8 mouse cellular contexts compared by ENCODE assay signal in the genomic region with DNA sequence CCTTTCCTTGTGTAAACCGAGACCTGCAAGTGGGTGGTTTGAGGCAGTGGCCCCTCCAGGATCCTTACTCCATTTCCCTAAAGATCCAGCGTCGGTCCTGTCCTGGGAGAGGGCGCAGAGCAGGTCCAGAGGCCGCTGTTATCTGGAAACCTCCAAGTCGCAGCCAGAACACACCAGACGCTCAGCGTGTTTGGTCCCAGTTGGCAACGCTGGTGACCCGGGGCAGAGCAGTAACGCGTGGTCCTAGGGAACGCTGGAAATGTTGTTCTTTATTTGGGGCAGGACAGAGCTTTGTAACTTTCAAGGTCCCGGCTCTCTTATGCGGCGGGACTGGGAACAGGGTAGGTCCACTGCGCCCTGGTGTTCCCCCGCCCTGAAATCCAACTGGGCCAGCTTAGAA. TPM values are rescaled to one million over a fixed set of nuclear protein-coding genes. Genes with fewer than 3 reads are reported as not detected.
DNase-seq lines count a peak whose midpoint lies in the region; ATAC-seq and TF ChIP-seq lines count a peak whose summit lies in the region.

No protein-coding gene starts in this region.

- H3K4me2 ChIP-seq in kidney, embryonic 14.5 days (replicated peaks; ENCODE audit: low read depth, low read length), result peak overlapping the region; percentile 93
- H3K4me2 ChIP-seq in forebrain, postnatal 0 days (ENCODE audit: low read depth), result peak overlapping the region; percentile 98
- H3K4me2 ChIP-seq in liver, embryonic 14.5 days (ENCODE audit: low read depth), result peak overlapping the region; percentile 100

- POLR2A ChIA-PET in Patski (lab: Charles Lee), result interaction anchor here (0.8 to 1.8 kb wide), 6 partner anchors 8 to 37 kb away, joined by 3 to 7 read pairs (median 4); a partner anchor contains a TSS

- H3K9me3 ChIP-seq in kidney, embryonic 14.5 days (ENCODE audit: control insufficient read depth, low read length), result no peaks in the 10 kb centered on the region
- H3K9me3 ChIP-seq in forebrain, postnatal 0 days (ENCODE audit: low read length), result no peaks in the 10 kb centered on the region
- H3K9me3 ChIP-seq in liver, embryonic 14.5 days (ENCODE audit: control insufficient read depth, low read length), result no peaks in the 10 kb centered on the region

- H3K27me3 ChIP-seq in kidney, embryonic 14.5 days (ENCODE audit: control insufficient read depth, insufficient read depth, low read length), result peaks cover 22% of the 10 kb centered on the region; the same call in 1 of the 2 replicates
- no peaks in the 10 kb centered on the region for H3K27me3 ChIP-seq in Patski
- peaks cover 35% of the 10 kb centered on the region for H3K27me3 ChIP-seq in forebrain, postnatal 0 days (ENCODE audit: insufficient read depth, low read length)
- H3K27me3 ChIP-seq in liver, embryonic 14.5 days (ENCODE audit: control insufficient read depth, insufficient read depth, low read length), result no peaks in the 10 kb centered on the region

- H3K36me3 ChIP-seq in kidney, embryonic 14.5 days (ENCODE audit: control insufficient read depth, insufficient read depth, low read length), result no peaks in the 10 kb centered on the region
- H3K36me3 ChIP-seq in forebrain, postnatal 0 days (ENCODE audit: insufficient read depth), result no peaks in the 10 kb centered on the region
- no peaks in the 10 kb centered on the region for H3K36me3 ChIP-seq in liver, embryonic 14.5 days (replicated peaks; ENCODE audit: control insufficient read depth, insufficient read depth, low read depth)

- peaks cover 18% of the 10 kb centered on the region; the same call in 1 of the 2 replicates for H3K4me1 ChIP-seq in kidney, embryonic 14.5 days (ENCODE audit: control insufficient read depth, insufficient read depth, low read length)
- H3K4me1 ChIP-seq in forebrain, postnatal 0 days (ENCODE audit: insufficient read depth), result no peaks in the 10 kb centered on the region
- H3K4me1 ChIP-seq in liver, embryonic 14.5 days (replicated peaks; ENCODE audit: control insufficient read depth in 2 of 2, insufficient read depth in 2 of 2, low read length in 1 of 2), result peaks cover 41 to 48% of the 10 kb centered on the region in 2 experiments

- CTCF ChIA-PET in Patski (lab: Charles Lee), result interaction anchor here (1.0 to 1.7 kb wide), 4 partner anchors 14 to 37 kb away, joined by 3 to 11 read pairs (median 6); no protein-coding TSS in a partner anchor

- peak overlapping the region; percentile 84 for H3K4me3 ChIP-seq in kidney, embryonic 14.5 days (ENCODE audit: low read length)
- H3K4me3 ChIP-seq in forebrain, postnatal 0 days (ENCODE audit: low read depth, low read length), result peak overlapping the region; percentile 55
- peak overlapping the region; percentile 65 to 98 for H3K4me3 ChIP-seq in liver, embryonic 14.5 days (ENCODE audit: insufficient read depth in 1 of 2, low read depth in 2 of 2, low read length in 2 of 2)

- no peak for DNase-seq in kidney, postnatal 10 days
- DNase-seq in Patski (ENCODE audit: low read depth, low spot score), result no peak
- DNase-seq in forebrain, postnatal 0 days, result no peak
- no peak for DNase-seq in liver, embryonic 14.5 days (ENCODE audit: low read depth in 3 of 3, low spot score in 3 of 3)
- DNase-seq in right cerebral cortex, postnatal 10 days (ENCODE audit: low spot score in 2 of 2), result no peak
- DNase-seq in right cerebral cortex, postnatal 14 days, result no peak
- no peak for DNase-seq in layer of hippocampus, postnatal 25 days (ENCODE audit: extremely low spot score in 1 of 2, low spot score in 1 of 2)

- WGBS in kidney, embryonic 14.5 days, result 3% methylated on average over 18 of the region's 18 CpGs
- 9% methylated on average over 18 of the region's 18 CpGs for WGBS in forebrain, postnatal 0 days
- 4% methylated on average over 18 of the region's 18 CpGs for WGBS in liver, embryonic 14.5 days (ENCODE audit: insufficient replicate concordance)

- H3K9ac ChIP-seq in kidney, embryonic 14.5 days (ENCODE audit: low read depth, low read length), result peak overlapping the region; percentile 75
- peak overlapping the region; percentile 45; the same call in 1 of the 2 replicates for H3K9ac ChIP-seq in forebrain, postnatal 0 days
- peak overlapping the region; percentile 95 for H3K9ac ChIP-seq in liver, embryonic 14.5 days (replicated peaks)

- in situ Hi-C loops in Patski (cut with MboI; ENCODE audit: low pct_unique_long_range_greater_than_20kb), result no loop called here

- H3K27ac ChIP-seq in kidney, embryonic 14.5 days (ENCODE audit: low read depth, low read length), result no peak overlapping the region
- H3K27ac ChIP-seq in forebrain, postnatal 0 days (ENCODE audit: low read depth, low read length), result no peak overlapping the region
- peak overlapping the region; percentile 84 for H3K27ac ChIP-seq in liver, embryonic 14.5 days

- no peak for TF ChIP-seq CTCF in Patski (IDR thresholded peaks at IDR 0.05)
- no peak for TF ChIP-seq CTCF in forebrain, postnatal 0 days (IDR thresholded peaks at IDR 0.05; ENCODE audit: low read depth)
- no peak for TF ChIP-seq CTCF in liver, embryonic 14.5 days (IDR thresholded peaks at IDR 0.05; ENCODE audit: low read depth)

- TF ChIP-seq EP300 in liver, embryonic 14.5 days (IDR thresholded peaks at IDR 0.05; ENCODE audit: low read depth), result no peak

- ATAC-seq in kidney, embryonic 14.5 days (ENCODE audit: low FRiP score, low TSS enrichment), result peak; percentile 6; the same call in 1 of the 2 replicates
- ATAC-seq in Patski, result peak; percentile 20
- no peak for ATAC-seq in forebrain, postnatal 0 days
- peak; percentile 7; the same call in 1 of the 2 replicates for ATAC-seq in liver, embryonic 14.5 days (ENCODE audit: insufficient read depth)

RNA-seq across cellular contexts. Expression of a gene that starts 0.4 kb away (rescaled TPM):
- 4.0 and 7.5 TPM in 2 replicates for polyA plus RNA-seq in kidney, embryonic 14.5 days (2014; fragmentation: Nextera tagmentation; extraction: Ambion mirVana)
- 39.3 TPM for polyA plus RNA-seq in Patski (2021)
- 1.3 and 3.2 TPM in 2 replicates for total RNA-seq in forebrain, postnatal 0 days (2014; rRNA removed)
- polyA plus RNA-seq in forebrain, postnatal 0 days (2015; fragmentation: Nextera tagmentation; extraction: Ambion mirVana), result 1.8 and 2.1 TPM in 2 replicates
- 6.8 and 7.2 TPM in 2 replicates for polyA plus RNA-seq in liver, embryonic 14.5 days (2012; rRNA removed)
- 4.3 and 4.6 TPM in 2 replicates for polyA plus RNA-seq in liver, embryonic 14.5 days (2014; fragmentation: Nextera tagmentation; extraction: Ambion mirVana)
- total RNA-seq in layer of hippocampus, postnatal 25 days (2021), result 10 to 100 TPM; 18.7 to 18.9 TPM

RNA-seq across cellular contexts. Expression of a gene that starts 6.9 kb away (rescaled TPM):
- polyA plus RNA-seq in kidney, embryonic 14.5 days (2014; fragmentation: Nextera tagmentation; extraction: Ambion mirVana), result 0.51 and 0.54 TPM in 2 replicates
- 0.06 TPM for polyA plus RNA-seq in Patski (2021)
- not detected in 2 replicates for total RNA-seq in forebrain, postnatal 0 days (2014; rRNA removed)
- polyA plus RNA-seq in forebrain, postnatal 0 days (2015; fragmentation: Nextera tagmentation; extraction: Ambion mirVana), result 0.33 and 0.35 TPM in 2 replicates
- polyA plus RNA-seq in liver, embryonic 14.5 days (2012; rRNA removed), result 9.2 and 9.5 TPM in 2 replicates
- polyA plus RNA-seq in liver, embryonic 14.5 days (2014; fragmentation: Nextera tagmentation; extraction: Ambion mirVana), result 4.9 and 5.6 TPM in 2 replicates
- total RNA-seq in layer of hippocampus, postnatal 25 days (2021), result 10 to 100 TPM; 11.2 to 12.4 TPM

RNA-seq across cellular contexts. Expression of a gene that starts 37.6 kb away (rescaled TPM):
- 93.9 and 103 TPM in 2 replicates for polyA plus RNA-seq in kidney, embryonic 14.5 days (2014; fragmentation: Nextera tagmentation; extraction: Ambion mirVana)
- 62.2 TPM for polyA plus RNA-seq in Patski (2021)
- 64.2 and 81.2 TPM in 2 replicates for total RNA-seq in forebrain, postnatal 0 days (2014; rRNA removed)
- 68.4 and 70.5 TPM in 2 replicates for polyA plus RNA-seq in forebrain, postnatal 0 days (2015; fragmentation: Nextera tagmentation; extraction: Ambion mirVana)
- 47.9 and 52.0 TPM in 2 replicates for polyA plus RNA-seq in liver, embryonic 14.5 days (2012; rRNA removed)
- polyA plus RNA-seq in liver, embryonic 14.5 days (2014; fragmentation: Nextera tagmentation; extraction: Ambion mirVana), result 84.6 and 94.7 TPM in 2 replicates
- total RNA-seq in layer of hippocampus, postnatal 25 days (2021), result 10 to 100 TPM; 40.0 to 48.0 TPM

RNA-seq across cellular contexts. Expression of a gene that starts 48.8 kb away (rescaled TPM):
- not detected in 2 replicates for polyA plus RNA-seq in kidney, embryonic 14.5 days (2014; fragmentation: Nextera tagmentation; extraction: Ambion mirVana)
- polyA plus RNA-seq in Patski (2021), result 0.04 TPM
- total RNA-seq in forebrain, postnatal 0 days (2014; rRNA removed), result 21.1 and 21.2 TPM in 2 replicates
- 11.3 and 17.3 TPM in 2 replicates for polyA plus RNA-seq in forebrain, postnatal 0 days (2015; fragmentation: Nextera tagmentation; extraction: Ambion mirVana)
- polyA plus RNA-seq in liver, embryonic 14.5 days (2012; rRNA removed), result not detected in 2 replicates
- not detected in 2 replicates for polyA plus RNA-seq in liver, embryonic 14.5 days (2014; fragmentation: Nextera tagmentation; extraction: Ambion mirVana)
- 1 to 10 TPM; 3.0 to 4.2 TPM for total RNA-seq in layer of hippocampus, postnatal 25 days (2021)

Comparison
In these comparisons a context has a peak if more than half of its experiments do, and no peak if none do; other contexts are left out.
1. H3K9ac ChIP-seq: peak in every context shown above with its lines; median percentile 95 in liver, embryonic 14.5 days; 75 in kidney, embryonic 14.5 days; 45 in forebrain, postnatal 0 days.